Mouse (Mus musculus) kidney, adult 2 months (tissue): ENCODE data around the gene Cpne7.

Experiments
- CTCF ChIP-seq: fragments of 200-500 bp; conservative IDR thresholded peaks from 2 replicates; pipeline ENCODE4 v1.5.1; 2011; ENCODE audit warnings: low read depth, mild to moderate bottlenecking, control low read depth, low read length, moderate library complexity, mixed read lengths; ENCODE audit not compliant: insufficient read depth, insufficient read length
- POLR2A ChIP-seq: fragments of 200-500 bp; IDR thresholded peaks from one replicate; pipeline ENCODE4 v1.6.1; 2011; ENCODE audit warnings: low read depth, low read length, control low read depth

DNA sequence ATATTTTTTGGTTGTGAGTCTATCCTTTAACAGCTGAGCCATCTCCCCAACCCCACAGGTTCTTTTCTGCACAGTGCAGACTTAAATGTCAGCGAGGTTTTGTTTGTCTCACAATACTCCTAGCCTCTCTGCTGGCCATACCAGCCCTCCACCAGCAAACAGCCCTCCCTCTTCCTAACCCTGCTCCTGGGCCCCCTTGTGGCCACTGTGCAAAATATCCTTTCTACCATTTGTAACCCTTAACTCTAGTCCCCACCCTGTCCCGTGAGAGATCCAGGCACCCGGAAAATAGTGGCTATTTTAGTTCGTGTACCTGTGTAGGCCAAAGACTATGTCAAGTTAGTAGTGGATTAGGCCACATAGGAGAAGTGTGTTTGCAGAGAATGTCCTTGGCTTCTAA is 6.5 kb upstream of the Cpne7 start:
- peak; percentile 73 for TF ChIP-seq CTCF
- TF ChIP-seq POLR2A: no peak
